Mouse (Mus musculus) small intestine, adult 2 months (tissue): ENCODE results near the gene Cyp1a2. TPM values are rescaled to one million over a fixed set of nuclear protein-coding genes. Genes with fewer than 3 reads are reported as not detected.

Source experiments
- H3K27ac ChIP-seq: fragments of 200-500 bp; 2 replicates; pipeline ENCODE4 v1.5.1; 2012; ENCODE audit warnings: low read depth, low read length, control low read depth, inconsistent platforms; ENCODE audit not compliant: insufficient read depth
- H3K27me3 ChIP-seq: fragments of 200-500 bp; 2 replicates; pipeline ENCODE4 v1.6.1; 2012; ENCODE audit warnings: mild to moderate bottlenecking, moderate library complexity, low read length, inconsistent platforms; ENCODE audit not compliant: control insufficient read depth, insufficient read depth
- H3K36me3 ChIP-seq: fragments of 200-500 bp; 2 replicates; pipeline ENCODE4 v1.6.1; 2012; ENCODE audit warnings: mild to moderate bottlenecking, low read length, control low read depth, inconsistent platforms; ENCODE audit not compliant: control insufficient read depth, insufficient read depth
- H3K4me1 ChIP-seq: fragments of 200-500 bp; 2 replicates; pipeline ENCODE4 v1.6.1; 2012; ENCODE audit warnings: low read length, inconsistent platforms, mixed read lengths; ENCODE audit not compliant: control insufficient read depth, insufficient read depth, insufficient read length
- H3K4me3 ChIP-seq: fragments of 200-500 bp; 2 replicates; pipeline ENCODE4 v1.5.1; 2012; ENCODE audit warnings: low read depth, mild to moderate bottlenecking, control low read depth, inconsistent platforms, low read length, moderate library complexity
- CTCF ChIP-seq: fragments of 200-500 bp; IDR thresholded peaks from 2 replicates; pipeline ENCODE4 v1.5.1; 2012; ENCODE audit warnings: low read depth, mild to moderate bottlenecking, control low read depth, inconsistent platforms, low read length, moderate library complexity, mixed read lengths; ENCODE audit not compliant: insufficient replicate concordance, insufficient read length; ENCODE audit errors: extremely low read depth
- POLR2A ChIP-seq: fragments of 200-500 bp; IDR thresholded peaks from 2 replicates; pipeline ENCODE4 v1.6.1; 2012; ENCODE audit warnings: low read depth, mild to moderate bottlenecking, control low read depth, inconsistent platforms, low read length, moderate library complexity
- WGBS: fragments of 180-500 bp; shearing (Covaris S2); methylation state at CpG from one replicate; pipeline ENCODE4 v1.1.7; 2018; 5-methylcytosine and 5-hydroxymethylcytosine counted together
- polyA plus RNA-seq: library from polyadenylated mRNA; depleted of rRNA; stranded (reverse); fragments of >200 nt; gene quantifications from 2 replicates; pipeline ENCODE4 v1.2.3, GENCODE M21; 2012

Gene Cyp1a2
- polyA plus RNA-seq, 1 experiment, result not detected

GRCm38 (mm10) chr9:57664616-57665015 lies 18.9 kb downstream of the Cyp1a2 start:
- Histone ChIP-seq H3K4me3 (no peak overlapping the region), H3K36me3 (no peaks in the 10 kb centered on the region), H3K27me3 (no peaks in the 10 kb centered on the region), H3K27ac (no peak overlapping the region), H3K4me1 (peaks cover 18% of the 10 kb centered on the region)
- WGBS, result 34% methylated on average over 7 of the region's 7 CpGs
- TF ChIP-seq CTCF (no peak), POLR2A (no peak)

- WGBS, result 43% methylated on average over 3 of the region's 3 CpGs
- no peaks in the 10 kb centered on the region for H3K36me3 ChIP-seq
- TF ChIP-seq CTCF (no peak), POLR2A (no peak)
- H3K27ac ChIP-seq, result no peak overlapping the region
- H3K27me3 ChIP-seq, result no peaks in the 10 kb centered on the region
- H3K4me3 ChIP-seq, result no peak overlapping the region
- peaks cover 7% of the 10 kb centered on the region for H3K4me1 ChIP-seq
These were observed 22.0 kb downstream of the Cyp1a2 start for GRCm38 (mm10) chr9:57661552-57661951.

- TF ChIP-seq POLR2A (no peak), CTCF (no peak)
- no peaks in the 10 kb centered on the region for H3K36me3 ChIP-seq
These were observed 23.0 kb downstream of the Cyp1a2 start for GRCm38 (mm10) chr9:57660501-57660900.

GRCm38 (mm10) chr9:57659774-57660173 lies 23.7 kb downstream of the Cyp1a2 start:
- Histone ChIP-seq H3K27me3 (no peaks in the 10 kb centered on the region), H3K4me3 (no peak overlapping the region), H3K36me3 (no peaks in the 10 kb centered on the region), H3K27ac (no peak overlapping the region), H3K4me1 (peaks cover 7% of the 10 kb centered on the region)
- no peak for TF ChIP-seq POLR2A
- peak; percentile 84; the same call in 1 of the 2 replicates for TF ChIP-seq CTCF
- WGBS, result 23% methylated on average over 4 of the region's 4 CpGs

More at GRCm38 (mm10) chr9:57660501-57660900, 23.0 kb downstream of the Cyp1a2 start:
- H3K4me1 ChIP-seq, result peaks cover 7% of the 10 kb centered on the region
- no peak overlapping the region for H3K4me3 ChIP-seq
- no peaks in the 10 kb centered on the region for H3K27me3 ChIP-seq
- 22% methylated on average over 6 of the region's 6 CpGs for WGBS
- no peak overlapping the region for H3K27ac ChIP-seq

- Histone ChIP-seq H3K4me1 (peaks cover 4% of the 10 kb centered on the region; the same call in 1 of the 2 replicates), H3K27ac (no peak overlapping the region), H3K36me3 (no peaks in the 10 kb centered on the region), H3K27me3 (no peaks in the 10 kb centered on the region), H3K4me3 (no peak overlapping the region)
- 84% methylated on average over 4 of the region's 4 CpGs for WGBS
- TF ChIP-seq CTCF, result no peak
- no peak for TF ChIP-seq POLR2A
These were observed 24.5 kb downstream of the Cyp1a2 start for GRCm38 (mm10) chr9:57658970-57659369.

- WGBS, result 52% methylated on average over 4 of the region's 4 CpGs
- H3K27ac ChIP-seq, result no peak overlapping the region
These were observed 25.7 kb downstream of the Cyp1a2 start for GRCm38 (mm10) chr9:57657843-57658242.

GRCm38 (mm10) chr9:57656631-57657350 lies 26.7 kb downstream of the Cyp1a2 start:
- TF ChIP-seq POLR2A (no peak), CTCF (no peak)
- no peaks in the 10 kb centered on the region for H3K27me3 ChIP-seq
- H3K4me3 ChIP-seq, result no peak overlapping the region
- 91% methylated on average over 19 of the region's 19 CpGs for WGBS
- no peak overlapping the region for H3K27ac ChIP-seq
- peaks cover 4% of the 10 kb centered on the region; the same call in 1 of the 2 replicates for H3K4me1 ChIP-seq
- H3K36me3 ChIP-seq, result no peaks in the 10 kb centered on the region

More at GRCm38 (mm10) chr9:57657843-57658242, 25.7 kb downstream of the Cyp1a2 start:
- Histone ChIP-seq H3K27me3 (no peaks in the 10 kb centered on the region), H3K4me3 (no peak overlapping the region), H3K4me1 (peaks cover 4% of the 10 kb centered on the region; the same call in 1 of the 2 replicates), H3K36me3 (no peaks in the 10 kb centered on the region)
- TF ChIP-seq POLR2A (no peak), CTCF (no peak)
